Mouse (Mus musculus) brain, embryonic 14.5 days (tissue): ENCODE results near the gene Diaph3.

ENCODE experiments used
- CTCF ChIP-seq: fragments of 200-500 bp; IDR thresholded peaks from 2 replicates; pipeline ENCODE4 v1.5.1; 2012; ENCODE audit warnings: inconsistent platforms, mild to moderate bottlenecking, moderate library complexity, borderline replicate concordance; ENCODE audit not compliant: insufficient read depth, insufficient read length; ENCODE audit errors: extremely low read depth
- POLR2A ChIP-seq: fragments of 200-500 bp; IDR thresholded peaks from 2 replicates; pipeline ENCODE4 v1.6.1; 2012; ENCODE audit warnings: mild to moderate bottlenecking, inconsistent platforms, borderline replicate concordance; ENCODE audit not compliant: poor library complexity, insufficient read depth, insufficient read length, severe bottlenecking; ENCODE audit errors: extremely low read depth

DNA sequence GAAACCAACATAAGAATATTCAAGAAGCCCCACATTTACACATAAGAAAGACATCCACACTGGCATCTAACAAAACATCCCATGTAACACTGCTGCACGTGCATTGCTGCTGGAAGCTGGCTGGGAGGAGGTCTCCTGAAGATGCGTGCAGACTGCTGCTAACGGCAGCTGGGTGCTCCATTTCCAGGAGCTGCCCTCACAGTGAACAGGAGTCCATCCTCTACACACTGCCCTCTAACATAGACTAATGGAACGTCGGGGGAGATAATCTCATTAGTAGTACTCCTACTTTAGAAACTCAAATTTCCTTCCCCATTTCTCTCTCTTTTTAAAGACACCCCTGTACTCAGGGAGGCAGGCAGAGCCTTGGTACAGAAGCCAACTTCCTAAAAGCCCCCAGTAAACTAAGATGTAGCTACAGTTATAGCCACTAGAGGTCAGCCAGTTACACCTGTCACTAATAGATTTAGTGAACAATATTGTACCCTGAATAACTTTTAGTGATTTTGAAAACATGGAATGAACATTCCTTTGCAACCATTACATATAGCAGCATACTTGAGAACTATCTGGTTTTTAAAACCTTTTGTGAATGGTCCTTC is 462.8 kb downstream of the Diaph3 start:
- TF ChIP-seq POLR2A (no peak), CTCF (peak; percentile 17; the same call in 1 of the 2 replicates)
